ENCODE assay signal across 11 mouse cellular contexts in genomic region chr19:10239419-10239818, GRCm38 (mm10). TPM values are rescaled to one million over a fixed set of nuclear protein-coding genes. Genes with fewer than 3 reads are reported as not detected.
DNase-seq lines count a peak whose midpoint lies in the region; ATAC-seq lines count a peak whose summit lies in the region.
"Had no signal": no experiment of that assay in that cellular context is flagged by ENCODE, and none has a peak within 500 bp of the region (broad histone marks: within the 10 kb centered on the region; RNA-seq: fewer than 3 reads in every experiment).

No protein-coding gene starts in this region.

- H3K4me3 ChIP-seq in heart, embryonic 11.5 days (ENCODE audit: low read depth, low read length) = peak overlapping the region; percentile 48
- H3K4me3 ChIP-seq in lung, embryonic 15.5 days = no peak overlapping the region
- peak overlapping the region; percentile 63 for H3K4me3 ChIP-seq in intestine, embryonic 15.5 days (replicated peaks)

- H3K36me3 ChIP-seq in heart, embryonic 11.5 days (ENCODE audit: control insufficient read depth, insufficient read depth, low read length) = no peaks in the 10 kb centered on the region
- no peaks in the 10 kb centered on the region for H3K36me3 ChIP-seq in lung, embryonic 15.5 days
- no peaks in the 10 kb centered on the region for H3K36me3 ChIP-seq in intestine, embryonic 15.5 days
- H3K36me3 ChIP-seq: limb, embryonic 15.5 days had no signal

- H3K4me1 ChIP-seq in heart, embryonic 11.5 days (ENCODE audit: control insufficient read depth, insufficient read depth, low read length) = peaks cover 8% of the 10 kb centered on the region
- H3K4me1 ChIP-seq in lung, embryonic 15.5 days = peaks cover 32% of the 10 kb centered on the region
- peaks cover 39% of the 10 kb centered on the region for H3K4me1 ChIP-seq in intestine, embryonic 15.5 days (replicated peaks)

- WGBS in heart, embryonic 11.5 days (ENCODE audit: insufficient replicate concordance) = 30% methylated on average over 2 of the region's 2 CpGs
- 18% methylated on average over 2 of the region's 2 CpGs for WGBS in lung, embryonic 15.5 days
- 23% methylated on average over 2 of the region's 2 CpGs for WGBS in intestine, embryonic 15.5 days

- no peaks in the 10 kb centered on the region for H3K27me3 ChIP-seq in heart, embryonic 11.5 days (ENCODE audit: control insufficient read depth, insufficient read depth, low read length)
- H3K27me3 ChIP-seq in lung, embryonic 15.5 days = no peaks in the 10 kb centered on the region
- no peaks in the 10 kb centered on the region for H3K27me3 ChIP-seq in intestine, embryonic 15.5 days (replicated peaks)

- intact Hi-C loops in heart, postnatal 10 days (cut with DNase I) = no loop called here

- H3K9me3 ChIP-seq in heart, embryonic 11.5 days (replicated peaks; ENCODE audit: control insufficient read depth, low read length) = no peaks in the 10 kb centered on the region
- H3K9me3 ChIP-seq in lung, embryonic 15.5 days = no peaks in the 10 kb centered on the region
- H3K9me3 ChIP-seq in intestine, embryonic 15.5 days = no peaks in the 10 kb centered on the region
- H3K9me3 ChIP-seq: limb, embryonic 15.5 days had no signal

- H3K4me2 ChIP-seq in heart, embryonic 11.5 days = peak overlapping the region; percentile 82
- H3K4me2 ChIP-seq in lung, embryonic 15.5 days = peak overlapping the region; percentile 94
- H3K4me2 ChIP-seq in intestine, embryonic 15.5 days (replicated peaks) = peak overlapping the region; percentile 93

- peak overlapping the region; percentile 42; the same call in 1 of the 2 replicates for H3K27ac ChIP-seq in heart, embryonic 11.5 days (ENCODE audit: low read depth, low read length)
- no peak overlapping the region for H3K27ac ChIP-seq in lung, embryonic 15.5 days
- H3K27ac ChIP-seq in intestine, embryonic 15.5 days = peak overlapping the region; percentile 56
- H3K27ac ChIP-seq: limb, embryonic 15.5 days had no signal

- H3K9ac ChIP-seq in heart, embryonic 11.5 days (ENCODE audit: low read depth, low read length) = peak overlapping the region; percentile 80
- peak overlapping the region; percentile 55; the same call in 1 of the 2 replicates for H3K9ac ChIP-seq in lung, embryonic 15.5 days
- H3K9ac ChIP-seq in intestine, embryonic 15.5 days = peak overlapping the region; percentile 84; the same call in 1 of the 2 replicates

- no peak for DNase-seq in heart, postnatal 10 days
- no peak for DNase-seq in lung, adult 18-20 months
- DNase-seq in naive thymus-derived CD4-positive, alpha-beta T cell, adult 2 months (ENCODE audit: low read depth) = peak; percentile 3
- no peak for DNase-seq in spleen, adult 12 weeks (ENCODE audit: low spot score)
- no peak for DNase-seq in right cerebral cortex, postnatal 10 days (ENCODE audit: low spot score in 2 of 2)
- DNase-seq: right cerebral cortex, adult 18-20 months had no signal

- no peak for ATAC-seq in heart, embryonic 11.5 days (replicated peaks; ENCODE audit: insufficient number of reproducible peaks, low FRiP score, low TSS enrichment)
- ATAC-seq in lung, embryonic 15.5 days (ENCODE audit: borderline replicate concordance, extremely low read depth, low FRiP score, low TSS enrichment) = no peak
- ATAC-seq in intestine, embryonic 15.5 days = no peak

RNA-seq across cellular contexts. Expression of gene Myrf, which starts 1.1 kb away (rescaled TPM):
- 22.7 and 23.0 TPM in 2 replicates for polyA plus RNA-seq in heart, embryonic 11.5 days (2014; fragmentation: Nextera tagmentation; extraction: Ambion mirVana)
- total RNA-seq in heart, postnatal 10 days (2021) = 1 to 10 TPM; 5.7 to 9.1 TPM
- polyA plus RNA-seq in lung, embryonic 15.5 days (2015; fragmentation: Nextera tagmentation; extraction: Ambion mirVana) = 5.6 and 6.5 TPM in 2 replicates
- 12.0 and 14.4 TPM in 2 replicates for polyA plus RNA-seq in intestine, embryonic 15.5 days (2015; fragmentation: Nextera tagmentation; extraction: Ambion mirVana)
- total RNA-seq: gastrocnemius, adult 8-10 months had no signal

RNA-seq across cellular contexts. Expression of gene Fen1, which starts 35.5 kb away (rescaled TPM):
- polyA plus RNA-seq in heart, embryonic 11.5 days (2014; fragmentation: Nextera tagmentation; extraction: Ambion mirVana) = 59.3 and 70.9 TPM in 2 replicates
- total RNA-seq in heart, postnatal 10 days (2021) = 10 to 100 TPM; 12.3 to 14.4 TPM
- polyA plus RNA-seq in lung, embryonic 15.5 days (2015; fragmentation: Nextera tagmentation; extraction: Ambion mirVana) = 119 and 120 TPM in 2 replicates
- 92.2 and 97.4 TPM in 2 replicates for polyA plus RNA-seq in intestine, embryonic 15.5 days (2015; fragmentation: Nextera tagmentation; extraction: Ambion mirVana)

RNA-seq across cellular contexts. Expression of gene Tmem258, which starts 35.6 kb away (rescaled TPM):
- 412 and 418 TPM in 2 replicates for polyA plus RNA-seq in heart, embryonic 11.5 days (2014; fragmentation: Nextera tagmentation; extraction: Ambion mirVana)
- 100 to 1,000 TPM; 145 TPM for total RNA-seq in heart, postnatal 10 days (2021)
- 440 and 459 TPM in 2 replicates for polyA plus RNA-seq in lung, embryonic 15.5 days (2015; fragmentation: Nextera tagmentation; extraction: Ambion mirVana)
- polyA plus RNA-seq in intestine, embryonic 15.5 days (2015; fragmentation: Nextera tagmentation; extraction: Ambion mirVana) = 470 and 520 TPM in 2 replicates

RNA-seq across cellular contexts. Expression of gene Fads1, which starts 56.7 kb away (rescaled TPM):
- polyA plus RNA-seq in heart, embryonic 11.5 days (2014; fragmentation: Nextera tagmentation; extraction: Ambion mirVana) = 64.6 and 65.8 TPM in 2 replicates
- 10 to 100 TPM; 34.7 to 35.7 TPM for total RNA-seq in heart, postnatal 10 days (2021)
- 101 and 106 TPM in 2 replicates for polyA plus RNA-seq in lung, embryonic 15.5 days (2015; fragmentation: Nextera tagmentation; extraction: Ambion mirVana)
- 145 and 146 TPM in 2 replicates for polyA plus RNA-seq in intestine, embryonic 15.5 days (2015; fragmentation: Nextera tagmentation; extraction: Ambion mirVana)
